Mouse (Mus musculus): ENCODE results near the gene Tes3-ps.

Gene Tes3-ps

DNA sequence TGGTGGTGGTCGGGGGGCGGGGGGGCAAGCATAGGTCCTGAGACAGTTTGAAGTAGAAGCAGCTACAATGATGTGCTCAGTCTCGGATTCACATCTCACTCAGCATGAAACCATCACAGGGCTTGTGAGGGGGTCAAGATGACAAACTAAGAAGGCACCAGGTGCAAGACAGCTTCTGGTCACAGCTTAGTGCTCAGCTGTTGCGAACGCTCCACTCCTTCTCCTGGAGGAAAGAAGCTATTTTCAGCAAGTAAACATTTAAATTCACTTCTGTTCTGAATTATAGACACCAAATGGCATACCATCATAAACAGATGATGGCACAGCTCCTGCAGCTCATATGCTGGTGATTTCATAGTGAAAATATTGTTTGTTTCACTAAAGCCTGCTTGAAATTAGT lies 7.7 kb upstream of the Tes3-ps start:
- in situ Hi-C loops (cut with MboI; ENCODE audit: low sequenced_read_pairs), result no loop called here

DNA sequence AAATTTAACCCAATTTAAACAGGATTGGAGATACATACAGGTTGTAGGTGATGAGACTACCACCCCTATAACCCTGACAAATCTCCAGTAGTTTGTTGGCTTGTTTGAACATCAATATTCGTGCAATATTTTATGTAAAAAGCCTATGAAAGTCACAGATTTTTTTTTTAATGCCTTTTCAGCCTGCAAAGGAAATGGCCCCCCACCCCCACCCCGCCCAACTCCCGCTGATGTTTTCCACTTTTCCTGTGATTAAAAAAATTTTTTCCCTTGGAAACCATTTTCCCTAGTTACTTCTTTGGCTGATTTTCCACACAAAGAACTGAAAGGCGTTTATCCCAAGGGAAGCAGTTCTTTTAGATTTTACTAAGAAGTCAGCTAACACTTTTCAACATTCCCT lies 11.4 kb downstream of the Tes3-ps start, which contains the start of gene Ecm2:
Ecm2 (plus strand) TSS at position 301 of the 400 bp plus-strand sequence.
- in situ Hi-C loops (cut with MboI; ENCODE audit: low sequenced_read_pairs), result no loop called here

- in situ Hi-C loops (cut with MboI; ENCODE audit: low sequenced_read_pairs), result no loop called here
These were observed 12.7 kb downstream of the Tes3-ps start for GRCm38 (mm10) chr13:49505776-49506175.

DNA sequence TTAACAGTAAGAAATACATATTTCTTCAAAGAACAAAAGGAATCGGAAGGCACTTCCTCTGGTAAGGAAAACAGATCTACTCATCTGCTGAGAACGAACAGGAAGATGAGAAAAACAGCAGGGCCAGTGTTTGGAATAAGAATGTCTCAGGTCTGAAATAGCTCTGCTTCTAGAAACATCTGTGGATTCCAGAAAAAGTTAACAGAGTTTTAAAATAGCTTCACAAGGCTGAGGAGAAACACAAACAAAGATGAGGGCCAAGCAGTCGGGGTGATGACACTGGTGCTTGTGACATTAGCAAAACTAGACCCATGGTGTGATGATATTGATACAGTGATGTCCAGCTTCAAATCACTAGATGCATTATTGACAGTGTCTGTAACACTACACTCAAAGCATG lies 14.1 kb downstream of the Tes3-ps start:
- in situ Hi-C loops (cut with MboI; ENCODE audit: low sequenced_read_pairs), result no loop called here

DNA sequence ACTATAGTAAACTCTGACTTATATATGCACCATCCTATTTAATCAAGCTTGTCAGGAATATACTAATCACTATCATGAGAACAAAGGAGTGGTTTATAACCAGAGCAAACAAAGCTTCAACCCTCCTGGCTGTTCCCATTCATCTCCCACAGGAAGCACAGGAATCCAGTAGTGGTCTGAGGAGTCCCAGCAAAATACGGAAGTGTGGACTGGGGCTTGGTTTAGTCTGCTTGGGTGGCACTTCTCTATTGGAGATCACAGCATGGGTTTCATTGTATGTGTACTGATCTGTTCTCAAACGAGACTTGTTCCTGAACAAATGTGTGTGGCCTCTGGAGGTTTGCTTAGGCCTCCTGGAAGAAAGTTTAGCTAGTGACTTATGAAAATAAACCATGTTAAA lies 25.6 kb downstream of the Tes3-ps start:
- in situ Hi-C loops (cut with MboI; ENCODE audit: low sequenced_read_pairs), result no loop called here

DNA sequence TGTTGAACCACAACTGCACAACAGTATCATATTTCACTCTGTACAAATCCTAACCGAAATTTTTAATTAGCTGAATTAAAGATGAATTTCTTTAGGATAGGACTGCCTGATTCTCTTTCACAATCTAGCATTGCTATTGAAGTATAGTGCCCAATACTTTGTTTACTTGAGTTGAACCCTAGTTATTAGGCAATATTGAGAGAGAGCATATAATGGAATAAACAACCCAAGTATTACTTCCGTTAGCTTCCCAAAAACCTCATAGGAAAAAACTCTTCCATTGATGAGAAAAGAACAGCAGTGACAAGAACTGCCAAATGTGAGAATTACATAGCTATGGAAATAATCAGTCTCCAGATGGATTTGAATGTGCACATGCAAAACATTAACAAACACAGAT lies 33.1 kb downstream of the Tes3-ps start:
- in situ Hi-C loops (cut with MboI; ENCODE audit: low sequenced_read_pairs), result no loop called here

- in situ Hi-C loops (cut with MboI; ENCODE audit: low sequenced_read_pairs), result no loop called here
These were observed 37.5 kb downstream of the Tes3-ps start for GRCm38 (mm10) chr13:49530636-49531035.

DNA sequence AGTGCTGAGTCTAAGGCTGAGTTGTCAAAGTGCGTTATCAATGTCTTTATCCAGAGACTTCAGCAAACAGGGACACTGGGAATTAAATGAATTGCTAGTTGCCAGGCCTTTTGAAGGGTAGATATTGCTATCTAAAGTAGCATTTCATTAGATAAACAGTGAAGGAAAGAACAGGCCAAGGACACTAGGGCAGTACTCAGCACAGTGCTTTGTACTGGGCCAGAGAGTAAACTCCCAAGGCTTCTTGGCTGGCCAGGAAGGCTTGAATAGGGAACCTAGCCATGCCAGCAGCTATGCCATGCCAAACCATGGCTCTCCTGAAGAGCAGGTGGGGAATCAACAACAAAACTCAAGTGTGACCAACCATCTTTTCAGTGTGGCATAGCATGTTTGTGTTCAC lies 43.8 kb downstream of the Tes3-ps start:
- in situ Hi-C loops (cut with MboI; ENCODE audit: low sequenced_read_pairs), result no loop called here

- in situ Hi-C loops (cut with MboI; ENCODE audit: low sequenced_read_pairs), result no loop called here
These were observed 45.6 kb downstream of the Tes3-ps start for GRCm38 (mm10) chr13:49538693-49539092.

DNA sequence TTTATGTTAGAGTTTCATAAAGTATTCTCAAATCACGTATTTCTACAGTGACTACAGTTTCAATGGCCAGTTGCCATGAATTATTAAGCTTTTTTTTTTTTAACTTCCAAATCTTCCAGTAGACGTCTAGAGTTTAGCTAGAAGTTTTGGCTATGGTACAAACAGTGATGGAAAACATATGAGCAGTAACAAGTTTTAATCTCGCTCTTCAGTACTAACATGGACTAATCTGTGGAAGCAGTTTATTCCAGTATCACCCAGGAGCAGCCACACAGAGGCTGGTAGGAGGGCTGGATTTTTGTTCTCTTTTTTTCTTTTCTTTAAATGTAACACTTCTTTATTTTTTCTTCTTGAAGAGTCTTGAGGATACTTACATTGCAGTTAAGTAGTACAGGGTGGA lies 51.2 kb downstream of the Tes3-ps start, which contains the start of gene Aspn:
Aspn (plus strand) TSS at position 165 of the 400 bp plus-strand sequence.
- in situ Hi-C loops (cut with MboI; ENCODE audit: low sequenced_read_pairs), result no loop called here

- in situ Hi-C loops (cut with MboI; ENCODE audit: low sequenced_read_pairs), result no loop called here
These were observed 52.5 kb downstream of the Tes3-ps start for GRCm38 (mm10) chr13:49545646-49546045.
